Comparison of ENCODE assay signal across 9 mouse cellular contexts in genomic region chr10:23349392-23350010, GRCm38 (mm10). TPM values are rescaled to one million over a fixed set of nuclear protein-coding genes. Genes with fewer than 3 reads are reported as not detected.
DNase-seq lines count a peak whose midpoint lies in the region; ATAC-seq and TF ChIP-seq lines count a peak whose summit lies in the region.
"Had no signal": no experiment of that assay in that cellular context is flagged by ENCODE, and none has a peak within 500 bp of the region (broad histone marks: within the 10 kb centered on the region; RNA-seq: fewer than 3 reads in every experiment).

No protein-coding gene starts in this region.

- TF ChIP-seq CTCF in testis, adult 2 months (IDR thresholded peaks at IDR 0.05; ENCODE audit: control insufficient read depth, insufficient read depth, insufficient replicate concordance, low read depth, low read length): no peak
- TF ChIP-seq CTCF in olfactory bulb, adult 2 months (IDR thresholded peaks at IDR 0.05; ENCODE audit: insufficient read depth, low read depth, low read length): no peak

- no peaks in the 10 kb centered on the region for H3K36me3 ChIP-seq in testis, adult 2 months (ENCODE audit: control insufficient read depth, insufficient read depth, low read length)
- no peaks in the 10 kb centered on the region for H3K36me3 ChIP-seq in heart, embryonic 14.5 days (ENCODE audit: control insufficient read depth, insufficient read depth, low read length)
- H3K36me3 ChIP-seq in limb, embryonic 12.5 days: no peaks in the 10 kb centered on the region

- peak overlapping the region; percentile 94 for H3K4me2 ChIP-seq in heart, embryonic 14.5 days (ENCODE audit: low read length)
- H3K4me2 ChIP-seq in limb, embryonic 12.5 days: peak overlapping the region; percentile 83

- H3K27ac ChIP-seq in testis, adult 2 months (ENCODE audit: control insufficient read depth, insufficient read depth, low read depth, low read length): no peak overlapping the region
- H3K27ac ChIP-seq in heart, embryonic 14.5 days (replicated peaks in 1 of 2; ENCODE audit: control insufficient read depth in 1 of 2, insufficient read depth in 1 of 2, low read depth in 2 of 2, low read length in 2 of 2): peak overlapping the region in 1 of 2 experiments; percentile 9; a peak in 1 of 4 replicates
- peak overlapping the region; percentile 93 for H3K27ac ChIP-seq in limb, embryonic 12.5 days
- no peak overlapping the region for H3K27ac ChIP-seq in olfactory bulb, adult 2 months (ENCODE audit: insufficient read depth, low read depth, low read length)

- no peak for ATAC-seq in heart, embryonic 14.5 days (ENCODE audit: insufficient number of reproducible peaks, insufficient read depth, low FRiP score, low read depth)
- no peak for ATAC-seq in limb, embryonic 12.5 days (ENCODE audit: insufficient number of reproducible peaks, insufficient read depth, low FRiP score, low TSS enrichment, low read depth)
- ATAC-seq in erythroid progenitor cell, adult 5-6 weeks (replicated peaks; ENCODE audit: low FRiP score, poor library complexity, severe bottlenecking): no peak

- H3K9ac ChIP-seq in heart, embryonic 14.5 days (ENCODE audit: low read length): peak overlapping the region; percentile 67
- H3K9ac ChIP-seq in limb, embryonic 12.5 days (replicated peaks): peak overlapping the region; percentile 84

- no peak for TF ChIP-seq POLR2A in testis, adult 2 months (IDR thresholded peaks at IDR 0.05; ENCODE audit: control insufficient read depth, low read depth, low read length)
- TF ChIP-seq POLR2A in olfactory bulb, adult 2 months (IDR thresholded peaks at IDR 0.05; ENCODE audit: insufficient read depth, low read depth, low read length): no peak

- 0 out of 2 replicates have a peak, but pooled peaks cover 2% of the 10 kb centered on the region for H3K27me3 ChIP-seq in testis, adult 2 months (ENCODE audit: control insufficient read depth, insufficient read depth, low read length)
- H3K27me3 ChIP-seq in heart, embryonic 14.5 days (ENCODE audit: control insufficient read depth, insufficient read depth, low read length): peaks cover 30% of the 10 kb centered on the region
- H3K27me3 ChIP-seq in limb, embryonic 12.5 days: peaks cover 17% of the 10 kb centered on the region; the same call in 1 of the 2 replicates
- H3K27me3 ChIP-seq: CH12.LX had no signal

- WGBS in heart, embryonic 14.5 days: under 1% methylated on average over 29 of the region's 33 CpGs
- under 1% methylated on average over 31 of the region's 33 CpGs for WGBS in limb, embryonic 12.5 days
- under 1% methylated on average over 31 of the region's 33 CpGs for WGBS in olfactory bulb, adult 2 months

- H3K4me1 ChIP-seq in testis, adult 2 months (ENCODE audit: control insufficient read depth, insufficient read depth, low read length): peaks cover 7% of the 10 kb centered on the region; the same call in 1 of the 2 replicates
- H3K4me1 ChIP-seq in heart, embryonic 14.5 days (ENCODE audit: control insufficient read depth in 2 of 2, insufficient read depth in 2 of 2, low read length in 2 of 2): peaks cover 2 to 11% of the 10 kb centered on the region in 2 experiments
- peaks cover 28% of the 10 kb centered on the region for H3K4me1 ChIP-seq in limb, embryonic 12.5 days (replicated peaks)
- peaks cover 14% of the 10 kb centered on the region for H3K4me1 ChIP-seq in olfactory bulb, adult 2 months (ENCODE audit: control insufficient read depth, insufficient read depth, low read length)

- H3K4me3 ChIP-seq in testis, adult 2 months (ENCODE audit: control insufficient read depth, low read depth, low read length): peak overlapping the region; percentile 17
- H3K4me3 ChIP-seq in heart, embryonic 14.5 days (ENCODE audit: control insufficient read depth in 1 of 2, insufficient read depth in 1 of 2, low read depth in 1 of 2, low read length in 2 of 2): peak overlapping the region; percentile 65 to 67
- peak overlapping the region; percentile 68 for H3K4me3 ChIP-seq in limb, embryonic 12.5 days (replicated peaks)
- H3K4me3 ChIP-seq in olfactory bulb, adult 2 months (ENCODE audit: insufficient read depth, low read depth, low read length): peak overlapping the region; percentile 47

- no peaks in the 10 kb centered on the region for H3K9me3 ChIP-seq in heart, embryonic 14.5 days (ENCODE audit: control insufficient read depth, low read length)
- no peaks in the 10 kb centered on the region for H3K9me3 ChIP-seq in limb, embryonic 12.5 days

- peak; percentile 9 to 19 for DNase-seq in cerebellum, postnatal 25 days
- no peak for DNase-seq in cerebellum, adult 11 months
- no peak for DNase-seq in testis, postnatal 14 days (ENCODE audit: low spot score)

RNA-seq across cellular contexts. Expression of gene Eya4, which starts 1.1 kb away (rescaled TPM):
- 51.8 and 59.6 TPM in 2 replicates for polyA plus RNA-seq in testis, adult 2 months (2012; rRNA removed)
- 0.71 and 0.96 TPM in 2 replicates for polyA plus RNA-seq in heart, embryonic 14.5 days (2014; fragmentation: Nextera tagmentation; extraction: Ambion mirVana)
- polyA plus RNA-seq in limb, embryonic 12.5 days (2016; fragmentation: Nextera tagmentation; extraction: Ambion mirVana): 10.7 and 11.4 TPM in 2 replicates
- polyA plus RNA-seq in olfactory bulb, adult 2 months (2012; ENCODE audit: insufficient read depth, insufficient read length, low replicate concordance, missing spikeins): not detected in 2 replicates
- total RNA-seq in erythroid progenitor cell, adult 5-6 weeks (2015; ENCODE audit: low replicate concordance): 0.72 TPM in 1 of 2 replicates, not detected in the other
- total RNA-seq in erythroid progenitor cell, adult 5-6 weeks (2017; ENCODE audit: low replicate concordance): 0.39 and 0.68 TPM in 2 replicates

Comparison
In these comparisons a context has a peak if more than half of its experiments do, and no peak if none do; other contexts are left out.
1. DNase-seq: peak in cerebellum, postnatal 25 days (2 of 2); none in cerebellum, adult 11 months (single experiment) and testis, postnatal 14 days (single experiment).
2. H3K4me3 ChIP-seq: peak in every context shown above with its lines; median percentile 68 in limb, embryonic 12.5 days; 66 in heart, embryonic 14.5 days; 47 in olfactory bulb, adult 2 months; 17 in testis, adult 2 months.